Mouse (Mus musculus) spleen, adult 2 months (tissue): ENCODE data around the gene Prpf38a.

ENCODE experiments used
- CTCF ChIP-seq: fragments of 200-500 bp; IDR thresholded peaks from 2 replicates; pipeline ENCODE4 v1.5.1; 2011; ENCODE audit warnings: mild to moderate bottlenecking, inconsistent platforms; ENCODE audit not compliant: insufficient read depth, insufficient read length, insufficient replicate concordance; ENCODE audit errors: extremely low read depth
- POLR2A ChIP-seq: fragments of 200-500 bp; IDR thresholded peaks from 2 replicates; pipeline ENCODE4 v1.6.1; 2011; ENCODE audit warnings: low read depth, low read length, inconsistent platforms

- TF ChIP-seq CTCF (no peak), POLR2A (no peak)
Measured at GRCm38 (mm10) chr4:108620536-108620935, 41.4 kb upstream of the Prpf38a start.
